ENCODE assay signal across 17 mouse cellular contexts in the genomic region with DNA sequence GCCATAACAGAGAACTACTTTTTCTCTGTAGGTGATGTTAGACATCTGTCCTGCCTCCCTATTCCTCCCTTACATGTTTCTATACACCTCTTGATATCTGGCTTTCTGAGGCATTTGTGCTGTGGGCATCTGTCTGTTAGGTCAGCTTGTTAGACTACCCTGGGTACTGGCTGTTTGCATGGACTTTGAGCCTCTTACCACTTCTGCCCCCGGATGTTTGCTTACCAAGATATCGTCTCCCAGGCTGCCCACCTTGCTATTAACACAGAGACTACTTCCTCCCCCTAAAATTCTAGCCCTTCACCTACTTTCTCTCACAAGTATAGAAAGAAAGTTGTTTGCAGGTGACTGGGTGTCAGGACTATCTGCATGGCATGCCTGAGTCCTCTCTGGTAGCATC.
"Had no signal": no experiment of that assay in that cellular context is flagged by ENCODE, and none has a peak within 500 bp of the region (broad histone marks: within the 10 kb centered on the region; RNA-seq: fewer than 3 reads in every experiment).

No protein-coding gene starts in this region.

- H3K27me3 ChIP-seq: kidney, embryonic 15.5 days; limb, embryonic 12.5 days; limb, embryonic 15.5 days; midbrain, embryonic 13.5 days had no signal

- H3K4me3 ChIP-seq: kidney, embryonic 15.5 days; left cerebral cortex, adult 2 months; limb, embryonic 12.5 days; limb, embryonic 15.5 days; midbrain, embryonic 13.5 days had no signal

- H3K9me3 ChIP-seq: kidney, embryonic 15.5 days; limb, embryonic 12.5 days; limb, embryonic 15.5 days; midbrain, embryonic 13.5 days had no signal

- H3K4me1 ChIP-seq: kidney, embryonic 15.5 days; midbrain, embryonic 13.5 days had no signal

- DNase-seq: kidney, adult 11 months; kidney, adult 8-10 months; kidney, postnatal 10 days; kidney, postnatal 36 days; layer of hippocampus, postnatal 36 days; lung, embryonic 14.5 days; right cerebral cortex, adult 18-20 months; right cerebral cortex, postnatal 14 days; right cerebral cortex, postnatal 4 days; thymus, postnatal 25 days had no signal

- H3K4me2 ChIP-seq: kidney, embryonic 15.5 days; limb, embryonic 12.5 days; limb, embryonic 15.5 days; lung, embryonic 14.5 days; midbrain, embryonic 13.5 days had no signal

- H3K9ac ChIP-seq: kidney, embryonic 15.5 days; limb, embryonic 12.5 days; limb, embryonic 15.5 days; lung, embryonic 14.5 days; midbrain, embryonic 13.5 days had no signal

- ATAC-seq: lung, postnatal 0 days; midbrain, embryonic 13.5 days had no signal

- H3K27ac ChIP-seq: kidney, embryonic 15.5 days; left cerebral cortex, adult 2 months; limb, embryonic 12.5 days; limb, embryonic 15.5 days; macrophage; midbrain, embryonic 13.5 days had no signal

- H3K36me3 ChIP-seq: kidney, embryonic 15.5 days; limb, embryonic 12.5 days; limb, embryonic 15.5 days; midbrain, embryonic 13.5 days had no signal
